Mouse (Mus musculus) limb, embryonic 14.5 days (tissue): ENCODE data around the gene Pde9a. TPM values are rescaled to one million over a fixed set of nuclear protein-coding genes. Genes with fewer than 3 reads are reported as not detected.

ENCODE experiments used
- ATAC-seq: fragments of 200-750 bp; cut with Nextera tagmentation; 2 replicates; pipeline ENCODE4 v1.8.0; 2017; ENCODE audit warnings: low read depth, moderate number of reproducible peaks, moderate TSS enrichment; ENCODE audit not compliant: low FRiP score
- DNase-seq: peaks from one replicate; pipeline ENCODE4 v3.0.0-alpha.2; 2015; ENCODE audit warnings: low spot score
- H3K27ac ChIP-seq: fragments of 300-500 bp; sonication (generic); replicated peaks from 2 replicates; pipeline ENCODE4 v1.5.1; 2014; ENCODE audit warnings: low read depth, mild to moderate bottlenecking, low read length, moderate library complexity, mixed read lengths
- H3K27me3 ChIP-seq: fragments of 300-500 bp; sonication (generic); 2 replicates; pipeline ENCODE4 v1.6.1; 2014; ENCODE audit warnings: low read length, mixed read lengths; ENCODE audit not compliant: control insufficient read depth, insufficient read depth
- H3K36me3 ChIP-seq: fragments of 300-500 bp; sonication (generic); 2 replicates; pipeline ENCODE4 v1.6.1; 2014; ENCODE audit warnings: mild to moderate bottlenecking, low read length, moderate library complexity, mixed read lengths; ENCODE audit not compliant: control insufficient read depth, insufficient read depth
- H3K4me1 ChIP-seq: fragments of 300-500 bp; sonication (generic); 2 replicates; pipeline ENCODE4 v1.6.1; 2014; ENCODE audit warnings: antibody characterized with exemption, low read length, mixed read lengths; ENCODE audit not compliant: control insufficient read depth, insufficient read depth
- H3K4me2 ChIP-seq: fragments of 300-500 bp; sonication (generic); replicated peaks from 2 replicates; pipeline ENCODE4 v1.6.1; 2014; ENCODE audit warnings: low read depth, mild to moderate bottlenecking, low read length, moderate library complexity; ENCODE audit not compliant: severe bottlenecking
- H3K4me3 ChIP-seq: fragments of 300-500 bp; sonication (generic); replicated peaks from 2 replicates; pipeline ENCODE4 v1.5.1; 2014; ENCODE audit warnings: low read length
- H3K9ac ChIP-seq: fragments of 300-500 bp; sonication (generic); 2 replicates; pipeline ENCODE4 v1.6.1; 2014; ENCODE audit warnings: mild to moderate bottlenecking, low read depth, low read length, moderate library complexity; ENCODE audit not compliant: severe bottlenecking
- H3K9me3 ChIP-seq: fragments of 300-500 bp; sonication (generic); 2 replicates; pipeline ENCODE4 v1.6.1; 2016; ENCODE audit warnings: low read length; ENCODE audit not compliant: control insufficient read depth
- POLR2A ChIP-seq: fragments of 200-500 bp; IDR thresholded peaks from 2 replicates; pipeline ENCODE4 v1.8.0; 2012; ENCODE audit warnings: inconsistent platforms, mild to moderate bottlenecking, moderate library complexity, borderline replicate concordance; ENCODE audit not compliant: insufficient read depth, insufficient read length; ENCODE audit errors: extremely low read depth
- WGBS: fragments of 180-500 bp; shearing (Covaris S2); extraction: QIAGEN DNeasy Blood & Tissue Kit; methylation state at CpG from one replicate; pipeline ENCODE4 v1.1.7; 2014; 5-methylcytosine and 5-hydroxymethylcytosine counted together
- polyA plus RNA-seq, 2 experiments: library from polyadenylated mRNA; depleted of rRNA in 1 of 2; stranded (reverse) in 1 of 2; unstranded in 1 of 2; fragments of >200 nt; fragmentation: Nextera tagmentation in 1 of 2; extraction: Ambion mirVana in 1 of 2; gene quantifications; 2 replicates each; pipeline versions ENCODE4 v1.2.1 to v1.2.3; 2012 to 2014

Pde9a gene
- polyA plus RNA-seq, 2 experiments: 27.2 to 47.3 TPM

DNA sequence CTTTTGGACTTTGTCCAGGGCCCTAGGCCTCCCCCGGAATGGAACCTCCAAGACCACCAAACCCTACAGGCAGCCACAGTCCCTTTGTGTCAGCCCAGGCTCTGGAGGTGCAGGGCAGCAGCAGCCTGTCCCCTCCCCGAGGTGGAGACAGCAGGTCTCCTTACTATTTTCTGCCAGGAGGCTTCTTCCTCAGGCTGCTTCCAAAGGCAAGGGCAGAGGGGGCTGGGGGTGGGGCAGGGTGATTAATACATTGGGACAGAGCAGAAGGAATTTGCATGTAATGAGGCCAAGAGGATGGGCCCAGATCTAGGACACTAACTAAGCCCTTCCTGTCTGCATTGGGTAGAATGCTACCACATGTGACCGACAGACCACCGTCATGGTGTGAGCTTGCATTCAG is 74.4 kb downstream of the Pde9a start:
- WGBS: 75% methylated on average over 4 of the region's 4 CpGs
- Histone ChIP-seq H3K9ac (no peak overlapping the region), H3K4me3 (no peak overlapping the region), H3K27me3 (no peaks in the 10 kb centered on the region), H3K9me3 (no peaks in the 10 kb centered on the region), H3K36me3 (peaks cover 40% of the 10 kb centered on the region), H3K4me2 (no peak overlapping the region), H3K4me1 (no peaks in the 10 kb centered on the region), H3K27ac (no peak overlapping the region)
- no peak for TF ChIP-seq POLR2A
- DNase-seq (no peak), ATAC-seq (no peak)

DNA sequence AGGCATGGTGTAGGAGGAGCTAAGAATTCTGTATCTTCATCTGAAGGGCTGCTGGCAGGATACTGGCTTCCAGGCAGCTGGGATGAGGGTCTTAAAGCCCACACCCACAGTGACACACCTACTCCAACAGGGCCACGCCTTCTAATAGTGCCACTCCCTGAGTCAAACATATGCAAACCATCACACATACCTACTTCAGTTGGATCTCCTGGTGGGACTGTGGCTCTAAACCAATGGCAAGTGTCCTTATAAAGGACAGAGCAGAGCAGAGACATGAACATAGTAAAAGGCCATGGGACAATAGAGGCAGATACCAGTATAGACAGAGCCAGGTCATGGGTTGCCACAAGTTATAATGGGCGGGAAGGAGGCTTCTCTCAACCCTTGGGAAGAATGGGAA is 76.5 kb downstream of the Pde9a start:
- ATAC-seq: no peak
- WGBS: 97% methylated on average over 2 of the region's 2 CpGs
- H3K36me3 ChIP-seq: peaks cover 44% of the 10 kb centered on the region

DNA sequence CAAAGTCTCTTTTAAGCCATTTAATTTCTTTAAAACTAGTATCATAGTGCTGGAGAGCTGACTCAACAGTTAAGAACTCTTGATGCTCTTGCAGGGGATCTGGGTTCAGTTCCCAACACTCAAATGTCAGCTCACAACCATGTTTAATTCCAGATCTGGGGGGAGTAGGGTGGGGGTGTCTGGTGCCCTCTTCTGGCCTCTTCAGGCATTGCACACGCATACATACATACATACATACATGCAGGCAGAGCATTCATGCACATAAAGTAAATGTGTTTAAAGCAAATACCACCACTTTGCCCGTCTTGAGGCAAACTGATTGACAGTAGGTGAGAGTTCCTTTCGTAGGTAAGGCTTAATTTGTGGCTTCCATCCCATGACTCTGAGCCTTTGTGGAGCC is 80.8 kb downstream of the Pde9a start:
- Histone ChIP-seq H3K9ac (no peak overlapping the region), H3K4me3 (no peak overlapping the region), H3K27me3 (no peaks in the 10 kb centered on the region), H3K27ac (no peak overlapping the region), H3K36me3 (peaks cover 62% of the 10 kb centered on the region), H3K9me3 (no peaks in the 10 kb centered on the region), H3K4me2 (no peak overlapping the region), H3K4me1 (no peaks in the 10 kb centered on the region)
- DNase-seq (no peak), ATAC-seq (no peak)
- WGBS: 97% methylated on average over 3 of the region's 3 CpGs
- TF ChIP-seq POLR2A: no peak

More for the DNA sequence above, 76.5 kb downstream of the Pde9a start:
- no peak overlapping the region for H3K4me2 ChIP-seq
- no peak overlapping the region for H3K4me3 ChIP-seq
- H3K9ac ChIP-seq: no peak overlapping the region
- no peak for DNase-seq
- no peaks in the 10 kb centered on the region for H3K4me1 ChIP-seq
- no peak overlapping the region for H3K27ac ChIP-seq
- no peaks in the 10 kb centered on the region for H3K9me3 ChIP-seq
- no peak for TF ChIP-seq POLR2A
- no peaks in the 10 kb centered on the region for H3K27me3 ChIP-seq

DNA sequence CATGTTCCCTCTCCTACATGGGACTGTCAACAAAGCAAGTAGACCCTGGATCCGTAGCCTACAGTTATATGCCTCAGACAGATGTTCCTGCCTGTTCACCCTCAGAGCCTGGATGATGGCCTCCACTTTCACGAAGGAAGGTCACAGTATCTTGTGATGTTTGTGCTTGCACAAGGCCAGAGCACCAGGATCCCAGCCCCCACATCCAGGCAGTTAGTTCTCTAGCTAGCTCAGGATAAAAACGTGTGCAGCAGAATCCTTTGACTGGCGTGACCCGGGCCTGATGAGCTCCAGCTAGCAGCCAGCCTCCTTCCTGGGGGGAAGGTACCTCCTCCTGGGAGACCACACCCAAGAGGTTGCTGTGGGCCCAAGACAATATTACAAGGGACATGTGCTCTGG is 82.5 kb downstream of the Pde9a start:
- WGBS: 72% methylated on average over 5 of the region's 5 CpGs

DNA sequence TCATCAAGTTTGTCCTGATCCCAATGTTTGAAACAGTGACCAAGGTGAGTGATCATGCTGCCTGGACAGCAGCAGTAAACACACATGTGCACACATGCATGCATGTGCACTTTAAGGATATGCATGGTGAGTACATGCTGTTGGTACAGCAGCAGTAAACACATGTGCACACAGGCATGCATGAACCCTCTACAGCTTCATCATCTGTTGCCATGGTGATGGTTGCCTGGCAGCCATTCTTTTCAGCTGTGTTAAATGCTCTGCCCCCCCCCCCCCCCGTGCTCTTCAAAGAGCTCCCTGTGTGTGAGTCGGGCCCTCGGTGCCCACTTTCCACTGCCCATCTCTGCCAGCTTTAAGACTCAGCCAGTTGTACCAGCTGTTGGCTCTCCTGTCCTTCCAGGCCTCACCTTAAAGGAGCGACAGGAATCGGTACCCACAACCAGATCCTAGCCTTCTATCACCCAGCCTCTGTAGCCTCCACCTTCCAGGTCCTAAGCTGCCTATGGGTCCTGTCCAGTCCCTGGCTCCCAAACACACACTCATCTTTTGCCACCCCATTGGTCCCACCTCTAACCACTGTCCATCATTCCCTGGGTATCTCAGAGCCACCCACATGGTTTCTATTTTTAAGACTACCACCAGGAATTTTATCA is 84.9 kb downstream of the Pde9a start:
- no peaks in the 10 kb centered on the region for H3K9me3 ChIP-seq
- H3K4me1 ChIP-seq: no peaks in the 10 kb centered on the region
- H3K9ac ChIP-seq: no peak overlapping the region
- DNase-seq (no peak), ATAC-seq (no peak)
- no peak overlapping the region for H3K4me3 ChIP-seq
- TF ChIP-seq POLR2A: no peak
- no peak overlapping the region for H3K4me2 ChIP-seq
- no peaks in the 10 kb centered on the region for H3K27me3 ChIP-seq
- peaks cover 73% of the 10 kb centered on the region for H3K36me3 ChIP-seq
- WGBS: 90% methylated on average over 5 of the region's 5 CpGs
- no peak overlapping the region for H3K27ac ChIP-seq

More for the DNA sequence above, 82.5 kb downstream of the Pde9a start:
- no peak for TF ChIP-seq POLR2A
- Histone ChIP-seq H3K9ac (no peak overlapping the region), H3K27me3 (no peaks in the 10 kb centered on the region), H3K4me2 (no peak overlapping the region), H3K4me1 (no peaks in the 10 kb centered on the region), H3K4me3 (no peak overlapping the region), H3K27ac (no peak overlapping the region), H3K9me3 (no peaks in the 10 kb centered on the region), H3K36me3 (peaks cover 66% of the 10 kb centered on the region)
- ATAC-seq (no peak), DNase-seq (no peak)

DNA sequence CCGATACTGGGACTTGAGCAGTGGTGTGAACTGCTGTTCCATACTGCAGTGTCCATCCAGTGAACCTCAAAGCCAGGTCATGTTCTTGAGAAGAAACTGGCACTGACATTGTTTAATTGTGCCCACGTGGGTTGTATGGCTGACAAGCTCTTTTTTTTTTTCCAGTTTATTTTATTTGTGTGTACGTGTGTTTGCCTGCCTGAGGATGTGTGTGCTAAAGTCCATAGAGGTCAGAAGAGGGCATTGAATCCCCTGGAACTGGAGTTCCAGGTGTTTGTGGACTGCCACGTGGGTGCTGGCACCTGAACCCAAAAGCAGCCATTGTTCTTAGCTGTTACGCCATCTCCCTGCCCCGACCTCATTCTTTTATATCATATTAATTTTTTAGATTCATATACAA is 88.4 kb downstream of the Pde9a start:
- H3K27ac ChIP-seq: no peak overlapping the region
- H3K4me2 ChIP-seq: no peak overlapping the region
- no peak for TF ChIP-seq POLR2A
- H3K27me3 ChIP-seq: no peaks in the 10 kb centered on the region
- peaks cover 51% of the 10 kb centered on the region for H3K36me3 ChIP-seq
- whole genome bisulfite sequencing: 83% methylated on average over 6 of the region's 6 CpGs
- no peak overlapping the region for H3K4me3 ChIP-seq
- no peak for ATAC-seq
- H3K4me1 ChIP-seq: 0 out of 2 replicates have a peak, but pooled peaks cover 3% of the 10 kb centered on the region
- no peaks in the 10 kb centered on the region for H3K9me3 ChIP-seq
- H3K9ac ChIP-seq: no peak overlapping the region
- no peak for DNase-seq
